Mouse (Mus musculus) mesoderm, embryonic 11.5 days (tissue): ENCODE measurements around the gene Cd44.

Experiments
- DNase-seq: peaks from one replicate; pipeline ENCODE4 v3.0.0-alpha.2; 2012; ENCODE audit warnings: low read depth, low spot score

Gene Cd44

DNA sequence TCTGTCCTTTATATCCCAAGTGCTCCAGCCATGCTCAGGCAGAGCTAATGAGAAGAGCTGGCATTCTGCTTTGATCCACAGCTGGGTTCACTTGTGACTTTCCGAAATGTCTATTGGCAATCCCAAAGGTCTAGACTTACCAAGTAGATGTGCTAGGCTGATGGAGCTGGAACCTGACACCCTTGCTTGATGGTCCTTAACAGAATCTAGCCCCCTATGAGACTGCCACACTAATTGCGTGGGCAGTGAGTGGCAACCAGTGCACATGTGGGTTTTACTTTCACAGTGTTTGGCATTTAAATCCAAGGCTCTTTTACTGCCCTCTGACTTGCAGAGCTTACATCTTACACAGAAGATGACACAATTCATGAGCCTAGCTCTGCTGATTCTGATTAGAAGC, 29.0 kb downstream of the Cd44 start:
- DNase-seq: no peak

DNA sequence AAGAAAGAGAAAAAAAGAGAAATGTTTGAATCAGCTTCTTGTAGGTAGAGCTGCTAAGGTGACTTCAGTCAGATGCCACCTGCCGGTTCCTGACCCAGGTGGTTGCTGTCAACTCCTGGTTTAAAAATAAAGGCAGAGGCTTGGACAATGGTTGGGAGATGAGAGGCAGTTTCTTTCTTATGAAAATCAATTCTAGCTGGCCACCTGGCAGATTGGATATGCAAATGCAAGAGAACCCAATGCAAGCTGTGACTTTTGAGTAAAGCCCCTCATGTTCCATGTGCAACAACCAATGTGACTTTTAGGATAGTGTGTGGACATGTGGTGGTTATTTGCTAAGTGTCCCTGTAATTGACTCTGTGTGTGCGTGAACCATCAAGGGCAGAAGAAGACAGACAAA, 33.0 kb downstream of the Cd44 start:
- DNase-seq: no peak

DNA sequence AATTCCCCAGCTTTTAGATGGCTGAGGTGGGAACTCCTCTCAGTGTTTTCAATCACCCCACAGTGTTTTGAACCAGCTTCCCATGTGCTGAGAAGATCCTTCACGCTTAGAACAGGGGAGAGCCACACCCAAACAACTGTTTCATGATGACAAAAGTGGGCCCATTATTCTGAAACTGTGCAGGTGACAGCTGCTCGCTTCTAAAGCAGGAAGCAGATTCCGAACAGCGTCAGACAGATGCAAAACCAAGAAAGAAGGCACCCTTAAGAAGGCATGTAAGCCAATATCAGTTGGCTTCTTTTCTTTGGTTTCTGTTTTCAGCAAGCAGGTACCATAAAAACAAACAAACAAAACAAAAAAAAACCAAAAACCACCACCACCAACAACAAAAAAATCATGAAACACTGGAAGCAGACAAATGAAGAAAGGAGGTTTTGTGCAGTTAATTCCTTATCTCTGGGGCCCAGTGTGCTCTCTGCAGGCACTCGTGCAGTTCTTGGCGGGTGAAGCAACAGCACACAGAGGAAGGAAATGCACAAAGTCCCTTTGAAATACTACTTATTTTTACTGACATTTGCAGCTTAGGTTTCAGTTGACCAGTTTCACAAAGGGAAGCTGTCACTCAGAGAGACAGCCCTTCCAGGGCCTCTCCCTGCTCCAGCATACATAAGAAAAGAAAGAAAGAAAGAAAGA, 33.9 kb downstream of the Cd44 start:
- no peak for DNase-seq

DNA sequence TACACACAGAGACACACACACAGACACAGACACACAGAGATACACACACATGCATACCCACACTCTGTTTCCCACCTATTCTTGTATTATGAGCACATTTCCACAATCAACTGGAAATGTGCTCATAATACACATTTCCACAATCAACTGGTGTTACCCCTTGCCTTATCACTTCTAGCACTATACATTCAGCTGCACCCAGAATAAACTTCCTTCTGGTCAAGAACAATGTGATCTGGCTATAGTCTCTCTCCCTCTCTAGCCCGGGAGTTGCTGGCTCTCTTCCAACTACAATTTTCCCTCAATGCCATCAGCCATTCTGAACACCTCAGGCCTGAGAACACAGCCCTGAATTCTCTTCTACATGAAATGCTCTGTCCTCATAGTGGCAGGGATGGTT, 34.9 kb downstream of the Cd44 start:
- no peak for DNase-seq

DNA sequence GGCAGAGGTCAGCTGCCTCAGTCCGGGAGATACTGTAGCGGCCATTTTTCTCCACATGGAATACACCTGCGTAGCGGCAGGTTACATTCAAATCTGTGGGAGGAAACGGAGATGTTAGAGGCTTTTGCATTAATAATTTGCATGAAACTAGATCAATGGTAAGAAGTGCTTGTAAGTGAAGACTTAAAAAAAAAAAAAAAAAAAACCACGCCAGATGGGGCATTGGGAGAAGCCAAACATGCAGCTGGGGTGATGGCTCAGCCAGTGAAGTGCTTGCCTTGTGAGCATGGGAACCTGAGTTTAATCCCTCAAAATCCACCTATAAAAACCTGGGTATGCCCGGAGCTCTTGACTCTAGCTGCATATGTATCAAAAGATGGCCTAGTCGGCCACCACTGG, 36.1 kb downstream of the Cd44 start:
- DNase-seq: no peak

DNA sequence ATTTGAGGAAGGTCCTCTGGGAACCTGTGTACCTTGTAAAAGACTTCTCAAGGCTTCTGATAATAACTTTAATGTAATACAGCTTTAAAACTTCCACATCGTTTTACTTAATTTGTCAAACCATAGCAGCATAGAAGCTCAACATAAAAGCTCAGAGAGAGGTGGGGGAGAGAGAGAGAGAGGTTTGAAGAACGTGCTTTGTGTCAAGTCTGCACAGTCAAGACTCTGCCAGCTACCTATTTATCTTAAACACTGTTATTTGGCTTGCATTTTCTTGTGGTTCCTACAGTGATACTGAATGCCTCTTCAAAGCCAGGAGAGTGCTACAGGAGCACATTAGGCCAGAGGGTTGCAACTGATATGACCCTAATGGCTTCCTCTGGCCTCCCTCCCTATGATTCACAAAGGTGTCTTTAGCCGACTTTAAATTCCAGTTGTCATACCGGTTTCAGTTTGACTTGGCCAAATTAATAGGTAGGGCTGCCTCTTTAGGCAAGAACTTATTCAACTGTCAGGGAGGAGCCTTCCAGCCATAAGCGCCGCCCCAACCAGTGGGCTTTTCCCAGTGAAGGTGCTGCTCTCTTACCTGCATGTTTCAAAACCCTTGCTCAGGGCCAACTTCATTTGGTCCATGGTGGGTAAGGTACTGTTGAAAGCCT, 36.6 kb downstream of the Cd44 start:
- no peak for DNase-seq

DNA sequence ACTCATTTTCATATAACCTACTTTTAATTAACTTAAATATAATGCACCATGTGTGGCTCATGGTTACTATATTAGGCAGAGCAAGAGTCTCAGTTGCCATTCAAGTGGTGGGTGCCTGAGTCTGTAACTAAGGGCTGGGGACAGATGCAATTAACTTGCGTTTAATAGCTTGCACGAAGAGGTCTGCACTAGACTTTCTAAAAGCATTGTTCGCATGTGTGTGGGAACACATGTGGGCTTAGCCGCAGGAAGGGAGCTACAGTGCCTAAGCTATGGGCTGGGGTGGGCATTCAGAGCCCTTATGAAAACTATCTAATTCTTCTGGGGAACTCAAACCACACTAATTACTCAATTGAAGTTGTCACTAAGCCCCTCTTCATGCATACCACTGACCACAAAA, 37.4 kb downstream of the Cd44 start:
- no peak for DNase-seq

DNA sequence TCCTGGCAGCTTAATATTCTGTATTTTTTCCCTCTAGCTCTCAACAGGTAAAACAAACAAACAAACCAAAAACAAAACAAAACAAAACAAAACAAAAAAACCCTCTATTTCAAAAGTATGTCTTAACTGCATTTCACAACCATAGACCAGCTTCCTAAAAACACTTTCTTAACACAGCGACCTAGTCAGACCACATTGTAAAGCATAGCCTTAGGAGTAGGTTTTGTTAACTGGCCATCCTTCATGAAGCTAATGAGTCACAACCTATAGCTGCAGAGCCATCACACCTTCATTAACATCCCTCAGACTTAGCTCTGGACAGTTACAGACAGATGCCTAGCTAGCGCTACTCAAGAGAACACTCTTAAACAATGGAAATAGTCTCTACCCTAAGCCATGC, 37.9 kb downstream of the Cd44 start:
- no peak for DNase-seq

DNA sequence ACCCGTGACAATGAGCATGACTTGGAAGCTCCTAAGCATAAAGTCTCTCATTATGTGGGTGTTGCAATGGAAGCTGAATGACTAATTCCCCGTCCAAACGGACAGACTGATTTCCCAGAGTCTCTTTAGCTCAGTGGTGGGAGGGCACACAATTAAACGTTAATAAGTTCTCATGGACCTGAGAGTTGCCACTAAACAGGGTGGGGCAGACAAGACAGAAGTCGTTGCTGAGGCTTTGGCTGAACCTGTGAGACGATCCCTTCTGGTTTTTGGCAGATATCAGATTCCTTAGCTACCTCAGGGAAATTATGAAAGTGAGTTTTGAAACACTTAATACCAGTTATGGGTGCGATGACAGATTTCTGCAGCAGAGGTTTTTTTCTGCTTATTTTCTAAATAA, 38.8 kb downstream of the Cd44 start:
- no peak for DNase-seq

DNA sequence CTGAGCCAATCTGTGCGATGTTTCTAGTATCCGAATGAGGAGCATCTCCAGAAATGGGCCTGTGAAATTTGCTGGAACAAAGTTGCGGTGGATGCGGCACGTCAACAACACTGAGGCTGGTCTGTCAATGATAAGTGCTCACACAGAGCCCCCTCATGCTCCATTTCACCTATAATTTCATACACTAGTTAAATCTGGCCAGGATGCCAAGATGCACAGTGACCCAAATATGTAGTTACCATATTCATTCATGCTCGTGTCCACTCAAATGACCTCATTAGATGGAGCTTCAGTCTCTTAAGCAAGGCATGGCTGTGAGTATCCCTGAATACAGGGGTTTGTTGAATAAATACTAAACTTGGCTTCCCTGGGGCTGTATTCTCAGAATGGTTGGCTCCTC, 43.2 kb downstream of the Cd44 start:
- no peak for DNase-seq

DNA sequence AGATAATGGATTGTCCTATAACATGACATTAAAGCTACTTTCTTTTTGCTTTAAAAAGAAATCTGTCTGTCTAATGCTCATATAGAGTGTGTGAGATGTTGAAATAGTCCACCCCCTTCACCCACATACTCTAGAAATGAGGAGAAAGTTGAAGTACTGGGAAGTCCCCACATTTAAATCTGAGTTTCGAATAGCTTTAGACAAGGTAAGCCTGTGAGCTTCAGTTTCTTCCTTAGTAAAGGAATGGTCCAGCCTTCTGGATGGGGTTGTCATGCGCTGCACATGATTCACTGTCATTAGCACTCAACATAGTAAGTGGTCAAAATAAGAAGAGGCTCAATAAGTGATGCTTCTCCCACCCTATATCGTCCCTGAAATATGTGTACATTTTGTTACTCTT, 48.2 kb downstream of the Cd44 start:
- DNase-seq: no peak

DNA sequence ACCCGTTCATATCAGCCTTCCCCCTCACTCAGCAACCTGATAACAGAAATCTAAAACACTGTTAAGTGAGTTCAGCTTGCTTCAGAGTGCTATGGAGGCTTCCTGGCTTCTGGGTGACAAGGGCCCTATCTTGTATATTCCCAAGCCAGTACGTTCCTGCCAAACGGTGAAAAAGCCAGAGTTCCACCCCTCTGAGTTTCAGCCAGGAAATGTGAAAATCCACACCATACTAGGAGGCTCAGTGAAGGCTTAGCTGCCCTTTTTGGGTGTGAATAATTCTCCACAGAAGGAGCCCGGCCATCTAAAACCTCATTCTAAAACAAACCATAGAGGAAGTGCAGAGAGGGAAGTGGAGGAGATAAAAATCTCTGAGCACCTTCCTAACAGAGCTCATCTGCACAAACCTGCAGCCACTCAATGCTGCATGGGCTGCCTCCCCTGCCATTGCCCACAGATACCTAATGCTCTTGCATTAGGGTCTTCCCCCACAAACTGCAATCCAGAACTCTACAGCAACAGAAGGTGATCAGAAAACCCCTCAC, 49.5 kb downstream of the Cd44 start:
- DNase-seq: no peak

DNA sequence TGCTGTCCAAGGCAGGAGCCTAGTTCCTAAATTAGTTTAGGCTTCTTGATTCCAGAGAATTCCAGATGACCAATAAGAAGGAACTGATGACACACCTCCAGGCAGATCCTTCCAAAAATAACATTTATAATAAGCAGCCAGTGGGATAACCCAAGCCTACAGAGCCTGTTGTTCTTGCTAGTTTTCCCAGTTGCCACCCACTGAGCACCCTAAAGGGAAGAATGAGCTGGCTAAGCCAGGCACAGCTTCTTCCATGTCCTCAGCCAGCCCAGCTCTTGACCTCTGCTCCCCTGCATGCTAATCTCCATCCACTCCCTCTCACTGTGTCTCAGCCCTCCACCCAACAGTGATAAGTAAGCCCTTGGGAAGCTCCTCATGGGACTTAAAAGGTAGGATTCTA, 51.4 kb downstream of the Cd44 start:
- DNase-seq: no peak

DNA sequence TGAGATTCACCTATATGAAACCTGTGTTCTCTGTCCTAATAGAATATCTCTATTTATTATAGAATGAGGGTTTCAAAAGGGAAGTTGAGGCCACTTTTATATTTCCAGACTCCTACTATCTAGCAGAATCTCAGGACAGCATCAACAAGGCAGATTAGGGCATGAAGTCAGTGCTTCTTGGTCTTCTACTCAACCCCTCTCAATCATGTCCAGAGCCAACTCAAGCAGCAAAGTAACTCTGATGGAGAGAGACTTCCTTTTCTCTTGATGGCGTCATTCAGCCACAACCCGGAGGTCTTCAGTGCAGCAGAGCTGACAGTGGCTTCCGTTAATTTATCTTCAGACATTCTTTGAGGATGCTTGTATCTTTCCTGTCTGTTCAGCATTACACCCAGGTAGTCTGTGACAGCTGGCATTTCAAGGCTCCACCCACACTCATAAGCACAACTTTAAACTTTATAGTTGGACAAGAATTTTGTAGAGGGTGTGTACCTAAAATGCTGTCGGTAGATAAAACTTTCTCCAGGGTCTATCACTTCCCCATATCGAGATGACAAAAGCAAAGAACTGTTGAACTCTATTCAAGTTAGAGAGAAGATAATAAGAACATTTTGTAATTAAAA, 52.5 kb downstream of the Cd44 start:
- no peak for DNase-seq

DNA sequence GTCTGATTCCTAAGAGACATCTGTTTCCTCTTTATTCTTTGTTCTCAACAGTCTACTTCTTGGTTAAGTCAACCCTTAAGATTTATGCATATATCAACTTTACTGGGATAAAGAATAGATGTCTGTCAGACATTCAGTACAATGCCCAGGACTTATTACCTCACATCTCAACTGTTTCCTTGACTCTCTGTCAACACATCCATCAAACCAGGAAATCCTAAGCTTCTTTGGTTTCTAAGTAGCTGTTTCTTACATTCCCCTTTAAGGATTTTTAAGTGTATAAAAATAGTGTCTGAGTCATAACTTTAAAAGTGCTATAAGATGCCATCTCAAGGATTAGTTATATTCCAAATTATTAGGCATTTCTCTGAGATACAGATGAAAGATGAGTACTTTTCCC, 60.2 kb downstream of the Cd44 start:
- DNase-seq: no peak

DNA sequence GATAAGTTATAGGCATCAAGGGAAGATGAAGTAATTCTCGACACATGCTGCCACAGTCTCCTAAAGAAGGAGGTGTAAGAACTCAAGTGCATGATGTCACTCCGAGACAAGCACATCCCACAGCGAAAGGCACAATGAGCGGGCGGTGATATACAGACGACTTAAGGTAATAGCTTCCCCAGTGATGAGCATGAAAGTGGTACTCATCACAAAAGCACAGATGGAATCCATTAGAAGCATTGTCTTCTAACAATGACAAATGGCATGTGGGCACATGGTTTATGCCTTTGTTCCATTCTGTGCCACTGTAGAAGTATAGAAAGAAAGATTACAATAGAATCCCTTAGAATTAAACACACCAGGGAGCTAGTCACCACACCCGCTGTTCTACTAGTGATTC, 63.3 kb downstream of the Cd44 start:
- peak; percentile 24 for DNase-seq

DNA sequence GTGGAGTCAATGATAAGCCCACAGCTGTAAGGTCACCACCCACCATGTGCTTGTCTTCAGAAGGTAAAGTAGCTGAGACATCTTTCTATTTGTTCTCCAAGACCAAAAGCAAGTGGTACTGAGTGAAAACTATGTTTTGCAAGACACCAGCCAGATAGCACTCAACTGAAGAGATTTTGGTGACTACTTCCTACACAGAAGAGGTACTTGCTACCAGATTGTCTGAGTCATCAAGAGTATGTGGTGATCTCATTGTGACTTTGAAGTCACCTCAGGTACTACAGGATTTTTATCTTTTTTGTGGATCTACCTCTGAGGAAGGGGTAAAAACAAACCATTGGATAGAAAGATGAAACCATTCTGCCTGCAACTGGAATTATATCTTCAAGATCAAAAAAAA, 69.9 kb downstream of the Cd44 start:
- DNase-seq: no peak

DNA sequence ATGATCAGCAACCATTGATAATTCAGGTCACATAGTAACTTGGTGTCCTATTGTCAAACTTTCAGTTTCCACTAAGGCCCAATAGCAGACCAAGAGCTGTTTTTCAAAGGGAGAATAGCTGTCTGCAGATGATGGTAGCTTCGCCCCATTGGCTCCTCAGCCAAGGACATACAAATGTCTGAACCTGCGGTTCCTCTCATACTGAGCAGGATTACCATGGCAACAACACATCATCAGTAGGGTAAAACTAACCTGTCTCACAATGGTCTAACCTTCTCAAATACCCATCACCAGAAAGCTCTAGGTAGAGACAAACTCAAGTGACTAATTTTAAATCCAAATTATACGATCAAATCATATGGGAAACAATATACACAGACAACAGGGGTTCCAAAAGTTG, 72.3 kb downstream of the Cd44 start:
- no peak for DNase-seq

DNA sequence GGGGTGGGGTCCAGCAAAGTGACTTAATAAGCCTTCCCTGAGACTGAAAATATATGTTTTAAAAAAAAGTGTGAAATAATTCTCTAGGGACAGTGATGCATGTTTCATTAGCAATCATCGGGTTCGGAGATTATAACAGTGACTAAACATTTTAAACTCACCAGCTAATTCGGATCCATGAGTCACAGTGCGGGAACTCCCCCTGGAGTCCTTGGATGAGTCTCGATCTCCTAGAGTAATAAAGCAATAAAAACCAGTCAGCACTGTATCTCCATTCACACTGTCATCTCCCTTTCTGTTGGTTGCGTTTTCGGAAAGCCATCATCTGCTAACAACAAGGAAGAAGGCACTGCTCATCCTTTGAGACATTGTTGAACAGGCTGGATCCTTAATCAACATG, 73.1 kb downstream of the Cd44 start:
- DNase-seq: no peak

DNA sequence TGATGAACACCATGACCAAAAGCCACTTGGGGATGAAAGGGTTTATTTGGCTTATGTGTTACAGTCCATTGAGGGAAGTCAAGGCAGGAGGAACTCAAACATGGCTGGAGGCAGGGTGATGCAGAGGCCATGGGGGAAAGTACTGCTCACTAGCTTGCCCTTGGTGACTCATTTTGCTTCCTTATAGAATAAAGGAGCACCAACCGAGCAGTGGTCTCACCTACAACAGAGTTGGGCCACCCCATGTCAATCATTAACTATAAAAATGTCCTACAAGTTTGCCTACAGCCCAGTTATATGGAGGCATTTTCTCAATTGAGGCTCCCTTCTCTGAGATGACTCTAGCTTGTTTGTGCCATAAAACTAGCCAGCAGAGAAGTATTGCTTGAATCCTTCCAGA, 73.6 kb downstream of the Cd44 start:
- DNase-seq: no peak

DNA sequence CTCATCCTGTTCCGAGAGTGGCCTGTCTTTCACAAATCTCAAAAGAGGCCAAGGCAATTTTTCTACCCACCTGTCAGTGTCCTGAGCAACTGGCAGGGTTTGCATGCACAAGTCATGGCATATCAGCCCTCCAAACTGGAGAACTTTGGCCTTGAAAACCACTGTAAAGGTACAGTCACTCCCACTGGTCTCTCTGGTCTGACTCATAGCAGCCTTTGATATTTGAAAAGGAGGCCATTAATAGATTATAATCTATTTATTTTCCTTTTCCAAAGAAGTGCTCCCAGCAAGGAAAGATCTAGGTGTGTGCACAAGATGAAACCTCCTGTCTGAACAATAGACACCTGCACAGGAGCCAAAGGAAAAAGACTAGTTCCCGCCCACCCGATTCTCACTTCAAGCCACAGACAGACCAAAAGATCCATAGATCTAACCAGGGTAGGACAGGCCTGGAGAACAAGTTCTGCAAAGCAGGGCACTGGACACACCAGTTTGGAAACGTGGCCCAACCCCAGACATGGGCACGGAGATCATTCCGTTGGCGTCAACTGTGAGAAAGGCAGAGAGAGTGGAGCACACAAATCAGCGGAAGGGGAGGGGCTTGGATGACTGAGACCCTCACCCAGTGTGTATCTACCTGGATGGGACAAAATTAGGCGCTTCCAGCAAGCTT, 75.4 kb downstream of the Cd44 start:
- DNase-seq: no peak

DNA sequence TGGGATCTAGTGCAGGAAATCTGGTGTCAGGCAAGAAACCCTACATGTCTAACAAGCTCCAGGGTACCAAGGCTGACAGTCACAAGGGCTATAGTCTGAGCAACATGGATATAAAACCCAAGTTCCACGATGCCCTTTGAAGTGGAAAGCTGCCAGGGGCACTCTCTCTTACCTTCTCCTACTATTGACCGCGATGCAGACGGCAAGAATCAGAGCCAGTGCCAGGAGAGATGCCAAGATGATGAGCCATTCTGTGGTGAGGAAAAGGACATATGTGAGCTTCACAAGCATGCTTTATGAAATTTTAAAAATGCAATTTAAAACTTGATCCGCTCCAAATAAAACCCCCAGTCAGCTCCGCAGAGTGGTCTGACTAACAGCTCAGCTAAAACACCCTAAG, 79.4 kb downstream of the Cd44 start:
- no peak for DNase-seq

DNA sequence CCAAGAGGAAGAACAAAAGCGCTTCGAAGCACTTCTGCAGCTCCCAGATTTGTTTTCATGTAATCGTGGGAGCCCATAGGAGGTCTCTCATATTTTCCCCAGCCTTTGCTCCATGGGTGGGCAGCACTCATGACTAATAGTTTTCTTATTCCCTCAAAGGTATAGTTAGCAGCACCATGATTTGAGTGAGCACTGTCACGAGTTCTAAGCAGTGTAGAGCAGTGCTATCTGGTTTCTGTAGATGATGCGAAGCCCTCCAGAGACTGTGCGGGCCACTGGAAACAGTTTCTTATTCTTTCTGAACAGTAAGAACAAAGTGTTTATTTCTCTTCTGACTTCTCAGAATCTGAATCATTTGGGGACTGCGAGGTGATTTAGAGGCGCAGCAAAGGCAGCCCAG, 80.7 kb downstream of the Cd44 start:
- no peak for DNase-seq
